Mouse (Mus musculus): ENCODE results near the gene Fbxl3.
A peak's percentile ranks its signal among the peaks of the same experiment; 100 is the strongest.

The Fbxl3 gene

GRCm38 (mm10) chr14:103099238-103099933 is at the start of gene Fbxl3:
Gene Fbxl3 (minus strand): TSS chr14:103099566.
- peak; percentile 96 for DNase-seq (ENCODE audit: low read depth, low spot score)

GRCm38 (mm10) chr14:103131991-103132390 is 32.6 kb upstream of the Fbxl3 start:
- DNase-seq (ENCODE audit: low read depth, low spot score): peak; percentile 67

GRCm38 (mm10) chr14:103125756-103126155 is 26.4 kb upstream of the Fbxl3 start:
- no peak for DNase-seq (ENCODE audit: low read depth, low spot score)

GRCm38 (mm10) chr14:103114994-103115670 is 15.8 kb upstream of the Fbxl3 start:
- no peak for DNase-seq (ENCODE audit: low read depth, low spot score)

GRCm38 (mm10) chr14:103112606-103113363 is 13.4 kb upstream of the Fbxl3 start:
- peak; percentile 58 for DNase-seq (ENCODE audit: low read depth, low spot score)

GRCm38 (mm10) chr14:103109971-103110370 is 10.6 kb upstream of the Fbxl3 start:
- peak; percentile 87 for DNase-seq (ENCODE audit: low read depth, low spot score)

- no peak for DNase-seq (ENCODE audit: low read depth, low spot score)
Observed at GRCm38 (mm10) chr14:103106301-103106700, 6.9 kb upstream of the Fbxl3 start.

GRCm38 (mm10) chr14:103102731-103103335 is 3.5 kb upstream of the Fbxl3 start:
- DNase-seq (ENCODE audit: low read depth, low spot score): no peak

- no peak for DNase-seq (ENCODE audit: low read depth, low spot score)
Observed at GRCm38 (mm10) chr14:103102246-103102645, 2.9 kb upstream of the Fbxl3 start.

GRCm38 (mm10) chr14:103101171-103101570 is 1.8 kb upstream of the Fbxl3 start:
- DNase-seq (ENCODE audit: low read depth, low spot score): no peak

GRCm38 (mm10) chr14:103100296-103100695 is 930 bp upstream of the Fbxl3 start:
- DNase-seq (ENCODE audit: low read depth, low spot score): no peak

- DNase-seq (ENCODE audit: low read depth, low spot score): peak; percentile 90
Observed at GRCm38 (mm10) chr14:103098587-103099235, 655 bp downstream of the Fbxl3 start.

GRCm38 (mm10) chr14:103098213-103098586 is 1.2 kb downstream of the Fbxl3 start:
- DNase-seq (ENCODE audit: low read depth, low spot score): no peak

GRCm38 (mm10) chr14:103096621-103097020 is 2.7 kb downstream of the Fbxl3 start:
- DNase-seq (ENCODE audit: low read depth, low spot score): peak; percentile 43

GRCm38 (mm10) chr14:103095826-103096225 is 3.5 kb downstream of the Fbxl3 start:
- DNase-seq (ENCODE audit: low read depth, low spot score): no peak

GRCm38 (mm10) chr14:103095036-103095435 is 4.3 kb downstream of the Fbxl3 start:
- DNase-seq (ENCODE audit: low read depth, low spot score): no peak

- no peak for DNase-seq (ENCODE audit: low read depth, low spot score)
Observed at GRCm38 (mm10) chr14:103093670-103094069, 5.7 kb downstream of the Fbxl3 start.

GRCm38 (mm10) chr14:103093236-103093635 is 6.1 kb downstream of the Fbxl3 start:
- no peak for DNase-seq (ENCODE audit: low read depth, low spot score)

GRCm38 (mm10) chr14:103088624-103089023 is 10.7 kb downstream of the Fbxl3 start:
- peak; percentile 82 for DNase-seq (ENCODE audit: low read depth, low spot score)

GRCm38 (mm10) chr14:103087846-103088245 is 11.5 kb downstream of the Fbxl3 start:
- no peak for DNase-seq (ENCODE audit: low read depth, low spot score)

- peak; percentile 79 for DNase-seq (ENCODE audit: low read depth, low spot score)
Observed at GRCm38 (mm10) chr14:103086671-103087324, 12.6 kb downstream of the Fbxl3 start.

Measured in brain, adult 2 months (tissue).